Mouse (Mus musculus) intestine, postnatal 0 days (tissue): ENCODE results near the gene Abcb1a. TPM values are rescaled to one million over a fixed set of nuclear protein-coding genes. Genes with fewer than 3 reads are reported as not detected.
"Not testable (repeated sequence)": the region's sequence is repeated elsewhere in the genome, so short reads cannot be mapped to it uniquely, and the experiment has no call there.

Experiments
- ATAC-seq: fragments of 200-750 bp; cut with Nextera tagmentation; 2 replicates; pipeline ENCODE4 v1.8.0; 2017; ENCODE audit warnings: mild to moderate bottlenecking, moderate TSS enrichment, moderate library complexity
- H3K27ac ChIP-seq: fragments of 300-500 bp; sonication (generic); 2 replicates; pipeline ENCODE4 v1.5.1; 2014; ENCODE audit warnings: mild to moderate bottlenecking, low read depth, low read length, moderate library complexity
- H3K27me3 ChIP-seq: fragments of 300-500 bp; sonication (generic); replicated peaks from 2 replicates; pipeline ENCODE4 v1.6.1; 2014; ENCODE audit warnings: low read length, mixed read lengths; ENCODE audit not compliant: control insufficient read depth, insufficient read depth
- H3K36me3 ChIP-seq: fragments of 300-500 bp; sonication (generic); 2 replicates; pipeline ENCODE4 v1.6.1; 2014; ENCODE audit warnings: mild to moderate bottlenecking, moderate library complexity; ENCODE audit not compliant: control insufficient read depth, insufficient read depth
- H3K4me1 ChIP-seq: fragments of 300-500 bp; sonication (generic); replicated peaks from 2 replicates; pipeline ENCODE4 v1.6.1; 2014; ENCODE audit warnings: antibody characterized with exemption, low read length, mixed read lengths; ENCODE audit not compliant: control insufficient read depth, insufficient read depth
- H3K4me2 ChIP-seq: fragments of 300-500 bp; sonication (generic); replicated peaks from 2 replicates; pipeline ENCODE4 v1.6.1; 2014; ENCODE audit warnings: low read depth, mild to moderate bottlenecking, moderate library complexity
- H3K4me3 ChIP-seq: fragments of 300-500 bp; sonication (generic); 2 replicates; pipeline ENCODE4 v1.5.1; 2014; ENCODE audit warnings: low read depth, low read length
- H3K9ac ChIP-seq: fragments of 300-500 bp; sonication (generic); 2 replicates; pipeline ENCODE4 v1.6.1; 2014; ENCODE audit warnings: mild to moderate bottlenecking, low read depth, low read length
- H3K9me3 ChIP-seq: fragments of 300-500 bp; sonication (generic); 2 replicates; pipeline ENCODE4 v1.6.1; 2016; ENCODE audit warnings: mixed run types; ENCODE audit not compliant: control insufficient read depth
- CTCF ChIP-seq: sonication (generic); IDR thresholded peaks from 2 replicates; pipeline ENCODE4 v1.5.1; 2016; ENCODE audit warnings: low read depth, mild to moderate bottlenecking, control low read depth, antibody characterized with exemption, moderate library complexity
- WGBS: fragments of 180-500 bp; shearing (Covaris S2); extraction: QIAGEN DNeasy Blood & Tissue Kit; methylation state at CpG from one replicate; pipeline ENCODE4 v1.1.7; 2014; 5-methylcytosine and 5-hydroxymethylcytosine counted together
- polyA plus RNA-seq: library from polyadenylated mRNA; unstranded; fragments of >200 nt; fragmentation: Nextera tagmentation; extraction: Ambion mirVana; gene quantifications from 2 replicates; pipeline ENCODE4 v1.2.1, GENCODE M21; 2015

Abcb1a gene
- polyA plus RNA-seq, 1 experiment from 2014 or later, result 23.2 TPM

- Histone ChIP-seq H3K9me3 (no peaks in the 10 kb centered on the region), H3K27me3 (no peaks in the 10 kb centered on the region), H3K36me3 (peaks cover 22% of the 10 kb centered on the region; the same call in 1 of the 2 replicates), H3K9ac (no peak overlapping the region), H3K4me1 (no peaks in the 10 kb centered on the region), H3K4me3 (no peak overlapping the region), H3K4me2 (no peak overlapping the region), H3K27ac (no peak overlapping the region)
- no peak for ATAC-seq
- whole genome bisulfite sequencing, result 86% methylated on average over 4 of the region's 4 CpGs
- TF ChIP-seq CTCF, result no peak
Observed at GRCm38 (mm10) chr5:8737062-8737461, 77.2 kb downstream of the Abcb1a start.

GRCm38 (mm10) chr5:8747244-8747643 lies 87.4 kb downstream of the Abcb1a start:
- H3K4me2 ChIP-seq, H3K9me3 ChIP-seq, H3K27ac ChIP-seq, H3K4me1 ChIP-seq, H3K9ac ChIP-seq, H3K27me3 ChIP-seq, ATAC-seq, H3K4me3 ChIP-seq, H3K36me3 ChIP-seq: not testable (repeated sequence)
- 92% methylated on average over 13 of the region's 13 CpGs for WGBS

- Histone ChIP-seq H3K36me3 (no peaks in the 10 kb centered on the region), H3K9me3 (no peaks in the 10 kb centered on the region), H3K9ac (no peak overlapping the region), H3K4me2 (no peak overlapping the region), H3K27me3 (no peaks in the 10 kb centered on the region), H3K27ac (no peak overlapping the region), H3K4me3 (no peak overlapping the region), H3K4me1 (no peaks in the 10 kb centered on the region)
- no peak for TF ChIP-seq CTCF
- ATAC-seq, result no peak
- WGBS, result 54% methylated on average over 3 of the region's 3 CpGs
Observed at GRCm38 (mm10) chr5:8772866-8773265, 113.0 kb downstream of the Abcb1a start.

- WGBS, result 88% methylated on average over 2 of the region's 2 CpGs
Observed at GRCm38 (mm10) chr5:8778311-8778710, 118.4 kb downstream of the Abcb1a start.

GRCm38 (mm10) chr5:8778751-8779150 lies 118.9 kb downstream of the Abcb1a start:
- Histone ChIP-seq H3K4me3 (no peak overlapping the region), H3K27ac (no peak overlapping the region), H3K36me3 (no peaks in the 10 kb centered on the region), H3K9me3 (no peaks in the 10 kb centered on the region), H3K4me1 (no peaks in the 10 kb centered on the region), H3K27me3 (no peaks in the 10 kb centered on the region), H3K4me2 (no peak overlapping the region), H3K9ac (no peak overlapping the region)
- WGBS, result 88% methylated on average over 2 of the region's 2 CpGs
- ATAC-seq, result no peak
- TF ChIP-seq CTCF, result no peak

More at GRCm38 (mm10) chr5:8778311-8778710, 118.4 kb downstream of the Abcb1a start:
- no peaks in the 10 kb centered on the region for H3K4me1 ChIP-seq
- H3K4me2 ChIP-seq, result no peak overlapping the region
- ATAC-seq, result no peak
- TF ChIP-seq CTCF, result no peak
- no peak overlapping the region for H3K4me3 ChIP-seq
- H3K9ac ChIP-seq, result no peak overlapping the region
- no peaks in the 10 kb centered on the region for H3K27me3 ChIP-seq
- no peaks in the 10 kb centered on the region for H3K9me3 ChIP-seq
- no peaks in the 10 kb centered on the region for H3K36me3 ChIP-seq
- no peak overlapping the region for H3K27ac ChIP-seq

- H3K27me3 ChIP-seq, result no peaks in the 10 kb centered on the region
- no peaks in the 10 kb centered on the region for H3K4me1 ChIP-seq
- TF ChIP-seq CTCF, result no peak
- no peak for ATAC-seq
- 27% methylated on average over 4 of the region's 4 CpGs for WGBS
- H3K9ac ChIP-seq, result no peak overlapping the region
- H3K36me3 ChIP-seq, result no peaks in the 10 kb centered on the region
- no peaks in the 10 kb centered on the region for H3K9me3 ChIP-seq
- H3K27ac ChIP-seq, result no peak overlapping the region
- no peak overlapping the region for H3K4me2 ChIP-seq
- H3K4me3 ChIP-seq, result no peak overlapping the region
Observed at GRCm38 (mm10) chr5:8792281-8792680, 132.4 kb downstream of the Abcb1a start.

Other genes starting within 250 kb of the Abcb1a start
- 11.1 and 11.6 TPM in 2 replicates for gene Dbf4, start 237.4 kb upstream of the Abcb1a start, polyA plus RNA-seq
- gene Slc25a40, start 237.2 kb upstream of the Abcb1a start, polyA plus RNA-seq, result 6.3 and 7.2 TPM in 2 replicates
- 3.5 and 3.9 TPM in 2 replicates for gene Rundc3b, start 37.1 kb upstream of the Abcb1a start, polyA plus RNA-seq
- 1.1 and 1.8 TPM in 2 replicates for gene Abcb1b, start 138.1 kb downstream of the Abcb1a start, polyA plus RNA-seq
- 0.20 and 0.23 TPM in 2 replicates for gene Abcb4, start 233.6 kb downstream of the Abcb1a start, polyA plus RNA-seq